Mouse (Mus musculus): ENCODE measurements around the gene Yipf6. TPM values are rescaled to one million over a fixed set of nuclear protein-coding genes. Genes with fewer than 3 reads are reported as not detected.
"Not testable (repeated sequence)": the region's sequence is repeated elsewhere in the genome, so short reads cannot be mapped to it uniquely, and the experiment has no call there.

The Yipf6 gene
- polyA plus RNA-seq, 1 experiment from 2014 or later, result 18.3 TPM

DNA sequence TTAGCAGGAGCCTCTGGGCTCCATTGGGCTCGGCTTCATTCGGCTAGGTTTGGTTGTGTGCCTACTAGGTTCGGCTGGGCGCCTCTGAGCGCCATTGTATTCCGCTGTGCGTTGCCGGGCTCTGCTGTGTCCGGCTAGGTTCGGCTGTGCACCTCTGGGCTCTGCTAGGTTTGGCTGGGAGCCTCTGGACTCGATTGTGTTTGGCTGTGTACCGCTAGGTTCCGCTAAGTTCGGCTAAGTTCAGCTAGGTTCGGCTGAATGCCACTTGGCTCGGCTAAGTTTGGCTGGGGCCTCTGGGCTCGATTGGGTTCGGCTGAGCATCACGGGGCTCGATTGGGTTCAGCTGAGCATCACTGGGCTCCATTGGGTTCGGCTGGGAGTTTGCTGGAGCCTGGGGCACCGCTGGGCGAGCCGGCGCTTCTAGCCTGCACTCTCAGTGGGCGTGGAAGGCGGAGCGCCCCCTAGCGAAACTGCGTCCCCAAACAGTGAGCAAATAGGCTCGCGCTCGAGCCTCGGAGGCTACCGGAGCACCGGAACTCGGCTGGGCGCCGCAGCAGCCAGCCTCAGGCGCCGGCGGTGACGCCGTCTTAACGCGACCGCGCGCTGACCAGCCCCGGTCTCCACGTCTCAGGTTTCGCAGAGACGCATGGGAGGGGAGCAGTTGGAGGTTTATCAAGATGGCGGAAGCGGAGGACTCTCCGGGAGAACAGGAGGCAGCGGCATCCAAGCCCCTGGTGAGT is 1.6 kb downstream of the Yipf6 start:
- H3K4me3 ChIP-seq (ENCODE audit: low read depth, low read length), result peak overlapping the region; percentile 59
- peak overlapping the region; percentile 63 for H3K4me2 ChIP-seq
- H3K4me1 ChIP-seq (ENCODE audit: control insufficient read depth, insufficient read depth, low read length), result no peaks in the 10 kb centered on the region
- no peaks in the 10 kb centered on the region; the same call in 1 of the 2 replicates for H3K27me3 ChIP-seq (ENCODE audit: control insufficient read depth, insufficient read depth, low read length)
- peak; percentile 89 for ATAC-seq (replicated peaks; ENCODE audit: insufficient number of reproducible peaks, low FRiP score, low TSS enrichment)
- H3K9me3 ChIP-seq (replicated peaks; ENCODE audit: control insufficient read depth, low read length), result no peaks in the 10 kb centered on the region
- H3K27ac ChIP-seq (ENCODE audit: low read depth, low read length), result peak overlapping the region; percentile 95
- no peaks in the 10 kb centered on the region for H3K36me3 ChIP-seq (ENCODE audit: control insufficient read depth, insufficient read depth, low read length)
- WGBS (ENCODE audit: insufficient replicate concordance), result 18% methylated on average over 53 of the region's 57 CpGs
- H3K9ac ChIP-seq (ENCODE audit: low read depth, low read length), result peak overlapping the region; percentile 79

DNA sequence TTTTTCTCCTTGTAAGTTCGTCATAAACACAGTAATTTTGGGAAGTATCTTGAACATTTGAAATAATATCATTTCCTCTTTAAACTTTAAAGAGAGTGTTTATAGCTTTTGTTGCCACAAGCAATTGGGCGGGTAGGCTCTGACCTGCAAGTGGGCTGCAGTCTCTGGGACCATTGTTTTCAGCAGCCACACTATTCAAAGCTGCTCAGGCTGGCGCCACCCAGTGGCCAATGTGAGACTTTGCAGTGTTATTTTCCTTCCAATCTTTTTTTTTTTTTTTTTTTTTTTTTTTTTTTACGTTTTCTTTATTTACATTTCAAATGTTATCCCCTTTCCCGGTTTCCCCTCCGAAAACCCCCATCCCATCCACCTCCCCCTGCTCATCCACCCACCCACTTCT is 17.8 kb downstream of the Yipf6 start:
- no peak for ATAC-seq (replicated peaks; ENCODE audit: insufficient number of reproducible peaks, low FRiP score, low TSS enrichment)
- no peak overlapping the region for H3K4me2 ChIP-seq
- no peak overlapping the region for H3K27ac ChIP-seq (ENCODE audit: low read depth, low read length)
- no peaks in the 10 kb centered on the region for H3K9me3 ChIP-seq (replicated peaks; ENCODE audit: control insufficient read depth, low read length)
- WGBS (ENCODE audit: insufficient replicate concordance), result 17% methylated on average over 6 of the region's 6 CpGs
- H3K4me3 ChIP-seq (ENCODE audit: low read depth, low read length), result no peak overlapping the region
- H3K36me3 ChIP-seq (ENCODE audit: control insufficient read depth, insufficient read depth, low read length), result no peaks in the 10 kb centered on the region
- H3K4me1 ChIP-seq (ENCODE audit: control insufficient read depth, insufficient read depth, low read length), result no peaks in the 10 kb centered on the region
- H3K27me3 ChIP-seq (ENCODE audit: control insufficient read depth, insufficient read depth, low read length), result no peaks in the 10 kb centered on the region; the same call in 1 of the 2 replicates
- no peak overlapping the region for H3K9ac ChIP-seq (ENCODE audit: low read depth, low read length)

- no peak overlapping the region for H3K27ac ChIP-seq (ENCODE audit: low read depth, low read length)
- no peak for ATAC-seq (replicated peaks; ENCODE audit: insufficient number of reproducible peaks, low FRiP score, low TSS enrichment)
- no peak overlapping the region for H3K4me2 ChIP-seq
- no peaks in the 10 kb centered on the region; the same call in 1 of the 2 replicates for H3K27me3 ChIP-seq (ENCODE audit: control insufficient read depth, insufficient read depth, low read length)
- no peak overlapping the region for H3K9ac ChIP-seq (ENCODE audit: low read depth, low read length)
- H3K9me3 ChIP-seq (replicated peaks; ENCODE audit: control insufficient read depth, low read length), result no peaks in the 10 kb centered on the region
- no peak overlapping the region for H3K4me3 ChIP-seq (ENCODE audit: low read depth, low read length)
- H3K36me3 ChIP-seq (ENCODE audit: control insufficient read depth, insufficient read depth, low read length), result no peaks in the 10 kb centered on the region
- 75% methylated on average over 9 of the region's 9 CpGs for WGBS (ENCODE audit: insufficient replicate concordance)
- no peaks in the 10 kb centered on the region for H3K4me1 ChIP-seq (ENCODE audit: control insufficient read depth, insufficient read depth, low read length)
Observed at GRCm38 (mm10) chrX:98958287-98958686, 22.2 kb downstream of the Yipf6 start.

DNA sequence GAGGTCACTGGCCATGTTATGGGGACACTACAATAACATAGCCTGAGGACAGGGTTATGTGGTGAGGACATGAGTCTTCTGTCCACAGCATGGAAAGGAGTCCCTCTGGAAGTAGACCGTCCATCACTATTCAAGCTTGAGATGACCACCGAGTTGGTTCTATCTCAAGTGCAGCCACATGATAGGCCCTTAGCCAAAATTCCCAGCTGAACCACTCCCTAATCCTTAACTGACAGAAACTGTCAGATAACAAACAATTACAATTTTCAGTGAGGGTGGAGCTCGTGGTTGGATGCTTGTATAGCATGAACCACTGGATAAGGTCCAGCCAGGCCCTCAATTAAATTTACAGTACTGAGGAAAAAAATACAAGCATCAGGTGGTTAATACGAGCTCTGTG is 22.9 kb downstream of the Yipf6 start:
- no peak overlapping the region for H3K4me3 ChIP-seq (ENCODE audit: low read depth, low read length)
- ATAC-seq (replicated peaks; ENCODE audit: insufficient number of reproducible peaks, low FRiP score, low TSS enrichment), result no peak
- 60% methylated on average over 4 of the region's 4 CpGs for WGBS (ENCODE audit: insufficient replicate concordance)
- no peaks in the 10 kb centered on the region for H3K4me1 ChIP-seq (ENCODE audit: control insufficient read depth, insufficient read depth, low read length)
- no peaks in the 10 kb centered on the region; the same call in 1 of the 2 replicates for H3K27me3 ChIP-seq (ENCODE audit: control insufficient read depth, insufficient read depth, low read length)
- no peak overlapping the region for H3K9ac ChIP-seq (ENCODE audit: low read depth, low read length)
- no peak overlapping the region for H3K27ac ChIP-seq (ENCODE audit: low read depth, low read length)
- H3K36me3 ChIP-seq (ENCODE audit: control insufficient read depth, insufficient read depth, low read length), result no peaks in the 10 kb centered on the region
- H3K4me2 ChIP-seq, result no peak overlapping the region
- no peaks in the 10 kb centered on the region for H3K9me3 ChIP-seq (replicated peaks; ENCODE audit: control insufficient read depth, low read length)

GRCm38 (mm10) chrX:98963742-98964141 is 27.6 kb downstream of the Yipf6 start:
- Histone ChIP-seq H3K9me3 (replicated peaks; ENCODE audit: control insufficient read depth, low read length) (no peaks in the 10 kb centered on the region), H3K36me3 (ENCODE audit: control insufficient read depth, insufficient read depth, low read length) (no peaks in the 10 kb centered on the region), H3K4me1 (ENCODE audit: control insufficient read depth, insufficient read depth, low read length) (no peaks in the 10 kb centered on the region), H3K4me2 (no peak overlapping the region), H3K9ac (ENCODE audit: low read depth, low read length) (no peak overlapping the region), H3K27ac (ENCODE audit: low read depth, low read length) (no peak overlapping the region), H3K27me3 (ENCODE audit: control insufficient read depth, insufficient read depth, low read length) (no peaks in the 10 kb centered on the region), H3K4me3 (ENCODE audit: low read depth, low read length) (no peak overlapping the region)
- ATAC-seq (replicated peaks; ENCODE audit: insufficient number of reproducible peaks, low FRiP score, low TSS enrichment), result no peak

DNA sequence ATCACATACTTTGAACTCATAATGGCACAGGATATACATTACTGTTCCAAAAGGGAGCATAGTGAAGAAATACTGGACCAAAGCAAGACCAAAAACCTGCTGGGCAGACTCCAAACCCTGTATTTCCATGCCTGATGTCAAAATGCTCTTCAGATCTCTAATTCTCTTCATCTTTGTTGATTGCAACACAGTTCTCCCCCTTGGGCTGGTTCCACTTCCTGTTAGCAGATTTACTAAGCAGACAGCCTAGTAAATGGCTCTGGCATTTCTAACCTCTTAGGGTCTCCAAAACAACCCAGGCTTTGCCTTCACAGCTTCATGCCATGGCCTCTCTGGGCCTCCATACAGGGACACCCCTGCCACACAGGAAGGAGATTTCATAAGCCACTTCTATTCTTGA is 28.4 kb downstream of the Yipf6 start:
- H3K4me1 ChIP-seq (ENCODE audit: control insufficient read depth, insufficient read depth, low read length), result no peaks in the 10 kb centered on the region
- ATAC-seq (replicated peaks; ENCODE audit: insufficient number of reproducible peaks, low FRiP score, low TSS enrichment), result no peak
- no peaks in the 10 kb centered on the region for H3K36me3 ChIP-seq (ENCODE audit: control insufficient read depth, insufficient read depth, low read length)
- H3K27me3 ChIP-seq (ENCODE audit: control insufficient read depth, insufficient read depth, low read length), result no peaks in the 10 kb centered on the region
- no peak overlapping the region for H3K4me3 ChIP-seq (ENCODE audit: low read depth, low read length)
- H3K9me3 ChIP-seq (replicated peaks; ENCODE audit: control insufficient read depth, low read length), result no peaks in the 10 kb centered on the region
- no peak overlapping the region for H3K4me2 ChIP-seq
- H3K9ac ChIP-seq (ENCODE audit: low read depth, low read length), result no peak overlapping the region
- H3K27ac ChIP-seq (ENCODE audit: low read depth, low read length), result no peak overlapping the region

DNA sequence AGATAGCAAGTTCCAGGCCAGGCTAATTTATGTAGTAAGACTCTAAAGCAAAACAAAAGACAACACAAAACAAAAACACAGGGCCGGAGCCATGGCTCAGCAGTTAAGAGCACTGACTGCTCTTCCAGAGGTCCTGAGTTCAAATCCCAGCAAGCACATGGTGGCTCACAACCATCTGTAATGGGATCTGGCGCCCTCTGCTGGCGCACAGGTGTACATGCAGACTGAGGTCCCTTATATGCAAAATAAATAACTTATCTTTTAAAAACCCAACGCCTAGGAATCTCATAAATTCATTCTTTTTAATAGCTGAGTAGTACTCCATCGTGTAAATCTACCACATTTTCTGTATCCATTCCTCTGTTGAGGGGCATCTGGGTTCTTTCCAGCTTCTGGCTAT is 50.5 kb downstream of the Yipf6 start:
- H3K9me3 ChIP-seq (replicated peaks; ENCODE audit: control insufficient read depth, low read length); H3K4me1 ChIP-seq (ENCODE audit: control insufficient read depth, insufficient read depth, low read length); ATAC-seq (replicated peaks; ENCODE audit: insufficient number of reproducible peaks, low FRiP score, low TSS enrichment); H3K9ac ChIP-seq (ENCODE audit: low read depth, low read length); H3K27me3 ChIP-seq (ENCODE audit: control insufficient read depth, insufficient read depth, low read length); H3K4me3 ChIP-seq (ENCODE audit: low read depth, low read length); H3K27ac ChIP-seq (ENCODE audit: low read depth, low read length); H3K4me2 ChIP-seq; H3K36me3 ChIP-seq (ENCODE audit: control insufficient read depth, insufficient read depth, low read length): not testable (repeated sequence)
- 38% methylated on average over 5 of the region's 5 CpGs for WGBS (ENCODE audit: insufficient replicate concordance)

DNA sequence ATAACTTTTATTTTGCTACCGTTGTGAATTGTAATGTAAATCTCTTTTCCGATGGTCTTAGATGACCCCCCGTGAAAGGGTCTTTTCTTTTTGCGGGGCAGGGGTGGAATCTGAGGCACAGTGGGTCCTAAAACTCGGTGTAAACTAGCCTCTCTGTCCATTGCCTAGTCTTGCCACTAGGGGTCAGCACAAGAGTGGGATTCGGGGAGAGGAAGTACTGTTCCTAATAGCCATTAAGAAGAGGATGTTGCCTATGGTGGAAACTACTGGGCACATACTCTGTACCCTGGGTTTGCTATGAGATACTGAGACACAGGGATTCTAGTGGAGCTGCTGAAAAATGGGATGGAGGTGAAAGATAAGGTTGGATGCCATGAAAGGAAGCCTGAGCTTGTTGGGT is 53.5 kb downstream of the Yipf6 start:
- no peak for ATAC-seq (replicated peaks; ENCODE audit: insufficient number of reproducible peaks, low FRiP score, low TSS enrichment)
- H3K9me3 ChIP-seq (replicated peaks; ENCODE audit: control insufficient read depth, low read length), result no peaks in the 10 kb centered on the region
- 48% methylated on average over 6 of the region's 6 CpGs for WGBS (ENCODE audit: insufficient replicate concordance)
- 0 out of 2 replicates have a peak, but pooled peaks cover 3% of the 10 kb centered on the region for H3K27me3 ChIP-seq (ENCODE audit: control insufficient read depth, insufficient read depth, low read length)
- H3K27ac ChIP-seq (ENCODE audit: low read depth, low read length), result no peak overlapping the region
- no peaks in the 10 kb centered on the region for H3K36me3 ChIP-seq (ENCODE audit: control insufficient read depth, insufficient read depth, low read length)
- no peak overlapping the region for H3K4me3 ChIP-seq (ENCODE audit: low read depth, low read length)
- no peak overlapping the region for H3K4me2 ChIP-seq
- no peak overlapping the region for H3K9ac ChIP-seq (ENCODE audit: low read depth, low read length)
- H3K4me1 ChIP-seq (ENCODE audit: control insufficient read depth, insufficient read depth, low read length), result no peaks in the 10 kb centered on the region

Data from heart, embryonic 11.5 days (tissue).